Mouse (Mus musculus) liver, embryonic 15.5 days (tissue): ENCODE results near the gene Sgsm3. TPM values are rescaled to one million over a fixed set of nuclear protein-coding genes. Genes with fewer than 3 reads are reported as not detected.

ENCODE experiments used
- ATAC-seq: fragments of 200-750 bp; cut with Nextera tagmentation; 2 replicates; pipeline ENCODE4 v1.8.0; 2017; ENCODE audit warnings: moderate number of reproducible peaks, mild to moderate bottlenecking, moderate library complexity; ENCODE audit not compliant: insufficient read depth
- H3K27ac ChIP-seq: fragments of 300-500 bp; sonication (generic); replicated peaks from 2 replicates; pipeline ENCODE4 v1.5.1; 2015; ENCODE audit warnings: mild to moderate bottlenecking, inconsistent platforms
- H3K27me3 ChIP-seq: fragments of 300-500 bp; sonication (generic); 2 replicates; pipeline ENCODE4 v1.6.1; 2015; ENCODE audit warnings: mild to moderate bottlenecking, inconsistent platforms
- H3K36me3 ChIP-seq: fragments of 300-500 bp; sonication (generic); replicated peaks from 2 replicates; pipeline ENCODE4 v1.6.1; 2015; ENCODE audit warnings: moderate library complexity, mild to moderate bottlenecking, inconsistent platforms
- H3K4me1 ChIP-seq: fragments of 300-500 bp; sonication (generic); replicated peaks from 2 replicates; pipeline ENCODE4 v1.6.1; 2015; ENCODE audit warnings: inconsistent platforms
- H3K4me2 ChIP-seq: fragments of 300-500 bp; sonication (generic); 2 replicates; pipeline ENCODE4 v1.6.1; 2015; ENCODE audit warnings: moderate library complexity, mild to moderate bottlenecking, inconsistent platforms
- H3K4me3 ChIP-seq: fragments of 300-500 bp; sonication (generic); replicated peaks from 2 replicates; pipeline ENCODE4 v1.5.1; 2015; ENCODE audit warnings: mild to moderate bottlenecking, inconsistent platforms
- H3K9ac ChIP-seq: fragments of 300-500 bp; sonication (generic); 2 replicates; pipeline ENCODE4 v1.6.1; 2015; ENCODE audit warnings: moderate library complexity, mild to moderate bottlenecking, inconsistent platforms
- H3K9me3 ChIP-seq: fragments of 300-500 bp; sonication (generic); replicated peaks from 2 replicates; pipeline ENCODE4 v1.6.1; 2016; ENCODE audit warnings: inconsistent platforms
- WGBS: fragments of 180-500 bp; shearing (Covaris S2); methylation state at CpG from one replicate; pipeline ENCODE4 v1.1.7; 2015; ENCODE audit warnings: mixed read lengths; ENCODE audit not compliant: insufficient replicate concordance; 5-methylcytosine and 5-hydroxymethylcytosine counted together
- polyA plus RNA-seq: library from polyadenylated mRNA; unstranded; fragments of >200 nt; fragmentation: Nextera tagmentation; extraction: Ambion mirVana; gene quantifications from 2 replicates; pipeline ENCODE4 v1.2.1, GENCODE M21; 2015

Gene Sgsm3
- polyA plus RNA-seq, 1 experiment from 2014 or later = 8.3 TPM

- no peak for ATAC-seq
- Histone ChIP-seq H3K27me3 (no peaks in the 10 kb centered on the region), H3K9ac (no peak overlapping the region), H3K4me3 (no peak overlapping the region), H3K27ac (peak overlapping the region; percentile 22; the same call in 1 of the 2 replicates), H3K4me2 (peak overlapping the region; percentile 27; the same call in 1 of the 2 replicates), H3K36me3 (no peaks in the 10 kb centered on the region), H3K9me3 (no peaks in the 10 kb centered on the region), H3K4me1 (peaks cover 26% of the 10 kb centered on the region)
- 34% methylated on average over 5 of the region's 5 CpGs for WGBS
These were observed 49.3 kb downstream of the Sgsm3 start for GRCm38 (mm10) chr15:81026901-81027300.

GRCm38 (mm10) chr15:81027378-81028173 lies 50.0 kb downstream of the Sgsm3 start:
- peak; percentile 92 for ATAC-seq
- Histone ChIP-seq H3K9me3 (no peaks in the 10 kb centered on the region), H3K9ac (no peak overlapping the region), H3K4me1 (peaks cover 19% of the 10 kb centered on the region), H3K27ac (peak overlapping the region; percentile 22; the same call in 1 of the 2 replicates), H3K4me3 (no peak overlapping the region), H3K4me2 (peak overlapping the region; percentile 27; the same call in 1 of the 2 replicates), H3K36me3 (no peaks in the 10 kb centered on the region), H3K27me3 (no peaks in the 10 kb centered on the region)
- WGBS = 9% methylated on average over 8 of the region's 8 CpGs

- Histone ChIP-seq H3K27ac (no peak overlapping the region), H3K9ac (no peak overlapping the region), H3K36me3 (no peaks in the 10 kb centered on the region), H3K27me3 (no peaks in the 10 kb centered on the region), H3K9me3 (no peaks in the 10 kb centered on the region), H3K4me2 (no peak overlapping the region), H3K4me1 (peaks cover 37% of the 10 kb centered on the region), H3K4me3 (no peak overlapping the region)
- WGBS = 62% methylated on average over 10 of the region's 10 CpGs
- ATAC-seq = no peak
These were observed 53.4 kb downstream of the Sgsm3 start for GRCm38 (mm10) chr15:81030891-81031425.

DNA sequence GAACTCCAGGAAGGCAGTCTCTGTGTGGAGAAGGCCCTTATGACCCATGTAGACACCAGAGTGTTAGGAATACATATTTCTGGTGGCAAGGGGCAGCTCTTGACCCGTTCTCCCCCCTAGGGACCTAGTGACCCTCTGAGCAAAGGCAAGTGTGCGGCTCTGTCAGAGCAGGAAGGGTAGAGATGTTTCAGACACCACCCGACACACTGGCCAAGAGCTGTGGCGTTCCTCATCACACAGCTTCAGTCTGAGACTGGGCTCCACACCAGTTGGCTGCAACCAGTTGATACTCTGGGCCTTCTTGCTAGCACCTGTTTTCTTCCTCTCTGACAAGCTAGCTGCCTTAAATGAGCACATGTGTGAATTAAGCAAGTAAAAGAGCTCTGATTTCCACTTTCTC lies 54.0 kb downstream of the Sgsm3 start:
- WGBS = 63% methylated on average over 4 of the region's 4 CpGs
- ATAC-seq = no peak
- Histone ChIP-seq H3K4me1 (peaks cover 34% of the 10 kb centered on the region), H3K36me3 (no peaks in the 10 kb centered on the region), H3K27ac (no peak overlapping the region), H3K9me3 (no peaks in the 10 kb centered on the region), H3K4me2 (no peak overlapping the region), H3K4me3 (no peak overlapping the region), H3K27me3 (no peaks in the 10 kb centered on the region), H3K9ac (no peak overlapping the region)

- peaks cover 20% of the 10 kb centered on the region for H3K4me1 ChIP-seq
- H3K27ac ChIP-seq = no peak overlapping the region
- H3K9me3 ChIP-seq = no peaks in the 10 kb centered on the region
- H3K9ac ChIP-seq = no peak overlapping the region
- 29% methylated on average over 9 of the region's 9 CpGs for WGBS
- H3K4me2 ChIP-seq = no peak overlapping the region
- no peaks in the 10 kb centered on the region for H3K27me3 ChIP-seq
- H3K4me3 ChIP-seq = no peak overlapping the region
- ATAC-seq = no peak
- no peaks in the 10 kb centered on the region for H3K36me3 ChIP-seq
These were observed 55.5 kb downstream of the Sgsm3 start for GRCm38 (mm10) chr15:81032941-81033629.

DNA sequence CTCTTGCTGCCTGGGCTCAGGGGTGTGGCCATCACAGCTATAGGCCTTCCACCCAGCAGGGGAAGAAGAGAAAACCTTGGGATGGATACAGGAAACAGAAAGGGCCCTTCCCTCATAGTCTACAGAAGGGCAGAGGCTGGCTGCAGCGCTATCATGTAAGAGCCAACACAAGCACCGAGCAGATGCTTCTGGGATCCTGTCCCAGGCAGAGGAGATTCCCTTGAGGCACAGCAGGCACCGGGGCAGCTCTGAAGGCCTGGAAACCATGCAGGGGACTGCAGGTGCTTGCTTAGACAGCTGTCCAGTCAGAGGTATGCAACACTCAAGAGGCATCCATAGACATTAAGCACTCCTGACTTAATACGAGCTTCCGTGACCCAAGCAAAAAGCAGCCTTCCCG lies 56.6 kb downstream of the Sgsm3 start:
- Histone ChIP-seq H3K4me2 (no peak overlapping the region), H3K4me3 (no peak overlapping the region), H3K4me1 (peaks cover 18% of the 10 kb centered on the region), H3K36me3 (no peaks in the 10 kb centered on the region), H3K27ac (no peak overlapping the region), H3K27me3 (no peaks in the 10 kb centered on the region), H3K9ac (no peak overlapping the region), H3K9me3 (no peaks in the 10 kb centered on the region)
- no peak for ATAC-seq
- WGBS = 73% methylated on average over 6 of the region's 6 CpGs

GRCm38 (mm10) chr15:81035417-81036162 lies 58.0 kb downstream of the Sgsm3 start:
- no peaks in the 10 kb centered on the region for H3K36me3 ChIP-seq
- H3K4me3 ChIP-seq = no peak overlapping the region
- H3K9me3 ChIP-seq = no peaks in the 10 kb centered on the region
- H3K4me1 ChIP-seq = peaks cover 18% of the 10 kb centered on the region
- no peak overlapping the region for H3K9ac ChIP-seq
- H3K4me2 ChIP-seq = no peak overlapping the region
- peak; percentile 65 for ATAC-seq
- WGBS = 33% methylated on average over 12 of the region's 12 CpGs
- H3K27me3 ChIP-seq = no peaks in the 10 kb centered on the region
- H3K27ac ChIP-seq = no peak overlapping the region

GRCm38 (mm10) chr15:81038419-81038818 lies 60.9 kb downstream of the Sgsm3 start:
- ATAC-seq = no peak
- H3K36me3 ChIP-seq = no peaks in the 10 kb centered on the region
- H3K4me3 ChIP-seq = no peak overlapping the region
- no peaks in the 10 kb centered on the region for H3K27me3 ChIP-seq
- H3K9ac ChIP-seq = no peak overlapping the region
- WGBS = 71% methylated on average over 5 of the region's 5 CpGs
- H3K4me1 ChIP-seq = peaks cover 28% of the 10 kb centered on the region
- no peak overlapping the region for H3K4me2 ChIP-seq
- no peaks in the 10 kb centered on the region for H3K9me3 ChIP-seq
- H3K27ac ChIP-seq = no peak overlapping the region

DNA sequence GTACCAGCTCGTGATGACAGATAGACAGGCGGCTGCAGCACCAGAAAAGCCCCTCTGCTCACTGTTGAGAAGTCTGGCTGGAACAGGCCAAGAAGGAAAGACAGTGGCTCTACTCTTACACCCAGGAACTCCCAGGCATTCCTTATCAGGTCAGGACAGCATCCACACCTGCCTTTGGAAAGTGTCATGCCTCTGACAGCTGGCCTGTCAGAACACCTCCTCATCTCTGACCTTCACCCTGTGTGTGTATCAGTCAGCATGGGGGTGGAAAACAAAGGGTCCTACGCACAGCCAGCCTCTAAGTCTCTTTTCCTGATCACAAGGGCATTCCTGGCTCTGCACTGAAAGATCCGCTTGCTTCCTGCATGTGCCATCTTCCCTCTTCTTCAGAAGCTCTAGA lies 64.2 kb downstream of the Sgsm3 start:
- Histone ChIP-seq H3K4me1 (peaks cover 24% of the 10 kb centered on the region), H3K4me2 (no peak overlapping the region), H3K27ac (no peak overlapping the region), H3K27me3 (peaks cover 23% of the 10 kb centered on the region), H3K36me3 (0 out of 2 replicates have a peak, but pooled peaks cover 3% of the 10 kb centered on the region), H3K9ac (no peak overlapping the region), H3K4me3 (no peak overlapping the region), H3K9me3 (no peaks in the 10 kb centered on the region)
- ATAC-seq = no peak
- 53% methylated on average over 4 of the region's 4 CpGs for WGBS

DNA sequence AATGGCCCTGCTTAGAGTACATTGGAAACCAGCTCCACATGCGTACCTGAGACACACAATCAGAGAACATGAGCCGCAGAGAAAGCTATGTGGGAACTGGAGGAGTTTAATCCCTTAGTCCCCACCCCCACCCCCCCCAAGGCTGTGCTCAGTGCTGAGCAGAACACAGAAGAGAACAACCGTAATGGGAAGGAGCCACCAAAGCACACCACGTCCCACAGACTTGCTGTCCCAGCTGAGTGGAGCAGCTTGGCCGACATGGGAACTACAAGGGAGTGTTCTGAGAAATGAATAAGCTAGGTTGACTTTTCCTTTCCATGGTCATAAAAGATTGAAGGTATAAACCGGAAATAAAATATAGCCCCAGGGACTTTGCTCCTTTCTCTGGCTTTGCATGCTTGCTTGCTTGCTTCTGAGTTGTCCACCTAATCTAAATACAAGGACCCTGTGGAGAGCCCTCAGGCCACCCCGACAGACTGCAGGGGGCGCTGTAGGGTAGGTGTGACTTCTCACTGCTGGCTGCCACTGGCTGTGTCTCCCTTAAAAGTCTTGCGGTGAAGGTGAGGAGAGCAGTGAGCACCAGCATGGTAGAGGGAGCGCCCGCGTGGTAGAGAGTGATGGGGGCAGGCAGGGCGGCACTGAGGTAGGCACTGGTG lies 64.8 kb downstream of the Sgsm3 start:
- no peak overlapping the region for H3K4me3 ChIP-seq
- peaks cover 28% of the 10 kb centered on the region for H3K4me1 ChIP-seq
- peak overlapping the region; percentile 23 for H3K4me2 ChIP-seq
- no peak overlapping the region for H3K27ac ChIP-seq
- 52% methylated on average over 13 of the region's 13 CpGs for WGBS
- H3K9me3 ChIP-seq = no peaks in the 10 kb centered on the region
- ATAC-seq = no peak
- H3K27me3 ChIP-seq = peaks cover 23% of the 10 kb centered on the region
- no peak overlapping the region for H3K9ac ChIP-seq
- H3K36me3 ChIP-seq = 0 out of 2 replicates have a peak, but pooled peaks cover 3% of the 10 kb centered on the region
